Mouse (Mus musculus): ENCODE data around the gene Cs.

Gene Cs

DNA sequence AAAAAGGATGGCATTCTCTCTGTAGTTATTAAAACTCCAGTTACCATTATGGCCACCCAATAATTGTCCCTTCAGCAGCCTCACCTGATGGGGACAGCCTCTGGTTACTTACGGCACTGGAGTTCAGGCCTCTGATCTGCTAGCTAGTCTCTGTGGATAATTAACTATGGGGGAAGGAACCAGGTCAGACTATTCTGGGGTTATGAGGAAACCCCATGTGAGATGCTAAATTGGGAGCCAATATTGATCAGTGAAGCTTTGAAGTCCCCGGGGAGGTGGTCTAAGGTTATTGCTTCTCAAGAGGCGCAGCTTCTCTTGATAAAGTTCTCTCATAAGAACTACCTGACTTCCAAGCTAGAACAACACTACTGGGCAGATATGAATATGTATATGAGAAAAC, 1.3 kb upstream of the Cs start:
- no peak for DNase-seq

DNA sequence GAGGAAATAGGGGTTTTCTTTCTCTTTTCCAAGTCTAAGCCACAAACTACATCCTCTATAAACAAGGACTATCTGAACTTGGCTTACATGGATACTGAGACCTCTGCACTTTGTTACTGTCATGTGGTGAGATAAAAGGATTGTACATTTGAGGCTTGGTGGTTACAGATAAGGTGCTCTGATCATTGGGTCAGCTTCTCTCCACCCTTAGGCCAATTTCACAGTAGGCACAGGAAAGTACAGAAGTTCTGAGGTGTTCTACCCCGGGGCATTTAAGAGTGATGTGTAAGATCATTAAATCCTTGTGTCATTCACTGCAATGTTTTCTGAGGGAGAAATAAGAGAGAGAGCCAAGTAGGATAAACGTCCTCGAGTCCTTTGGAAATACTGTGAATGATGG, 937 bp upstream of the Cs start:
- no peak for DNase-seq

DNA sequence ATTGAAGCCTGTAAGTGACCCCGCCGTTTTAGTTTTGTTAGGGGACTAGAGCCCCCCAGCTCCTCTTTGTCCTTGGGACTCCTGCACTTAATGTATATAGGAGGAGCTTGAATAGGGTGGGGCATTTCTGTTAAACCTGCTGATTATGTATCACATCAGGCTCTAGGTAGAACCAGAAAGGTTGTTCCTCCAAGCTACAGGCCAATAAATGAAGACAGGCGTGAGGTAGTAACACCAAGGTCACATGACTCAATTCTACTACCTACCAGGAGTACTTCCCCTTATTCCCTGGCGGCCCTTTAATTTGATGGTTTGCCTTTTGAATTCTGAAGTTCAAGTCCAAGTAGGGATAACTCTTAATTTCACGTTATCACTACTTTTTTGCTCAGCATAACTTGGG, 881 bp downstream of the Cs start:
- DNase-seq = no peak

DNA sequence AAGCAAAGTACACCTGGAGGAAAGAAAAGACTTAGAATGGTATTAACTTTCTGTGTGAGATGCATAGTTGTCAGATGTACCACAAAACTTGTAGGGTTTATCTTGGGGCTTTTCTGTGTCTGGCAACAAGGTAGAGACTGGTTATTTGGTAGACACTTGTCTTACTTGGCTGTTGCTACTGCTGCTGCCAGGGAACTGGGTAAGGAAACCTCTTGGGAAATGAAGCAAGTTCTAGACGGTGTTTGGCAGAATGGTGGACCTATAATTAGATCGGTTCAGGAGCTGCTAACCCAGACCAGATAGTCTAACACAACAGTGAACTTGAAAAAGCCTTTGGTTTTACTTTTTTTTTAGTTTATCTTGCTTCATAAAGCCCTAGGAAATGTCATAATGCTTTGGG, 1.4 kb downstream of the Cs start:
- DNase-seq = no peak

DNA sequence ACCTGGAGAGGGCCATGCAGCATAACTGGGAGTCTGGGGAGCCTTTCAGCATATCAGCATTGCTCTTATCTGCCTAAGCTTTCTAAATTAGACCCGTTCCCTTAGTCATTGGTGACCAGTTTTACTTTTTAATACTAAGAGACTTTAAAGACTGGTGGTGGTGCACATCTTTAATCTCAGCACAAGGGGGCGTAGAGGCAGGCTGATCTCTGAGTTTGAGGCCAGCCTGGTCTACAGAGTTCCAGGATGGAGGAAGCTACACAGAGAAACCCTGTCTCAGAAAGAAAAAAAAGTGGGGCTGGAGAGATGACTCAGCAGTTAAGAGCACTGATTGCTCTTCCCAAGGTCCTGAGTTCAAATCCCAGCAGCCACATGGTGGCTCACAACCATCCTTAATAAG, 2.7 kb downstream of the Cs start:
- DNase-seq = no peak

DNA sequence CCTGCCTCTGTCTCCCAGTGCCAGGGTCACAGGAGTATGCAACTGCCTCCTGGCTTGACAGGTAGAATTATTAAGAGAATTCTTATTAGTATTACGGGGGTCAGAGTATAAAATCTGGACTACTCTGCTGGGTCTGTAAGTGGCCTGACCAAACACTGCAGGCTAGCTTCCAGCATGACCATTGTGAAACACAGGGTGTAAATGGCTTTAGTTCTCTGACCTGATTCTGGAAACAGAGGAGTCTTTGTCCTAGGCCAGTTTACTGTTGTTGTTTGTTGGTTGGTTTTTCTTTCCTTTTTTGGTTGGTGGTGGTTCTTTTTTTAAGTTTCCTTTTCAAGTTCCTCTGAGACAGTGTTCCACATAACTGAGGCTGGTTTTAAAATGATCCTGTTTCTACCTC, 5.9 kb downstream of the Cs start:
- no peak for DNase-seq

DNA sequence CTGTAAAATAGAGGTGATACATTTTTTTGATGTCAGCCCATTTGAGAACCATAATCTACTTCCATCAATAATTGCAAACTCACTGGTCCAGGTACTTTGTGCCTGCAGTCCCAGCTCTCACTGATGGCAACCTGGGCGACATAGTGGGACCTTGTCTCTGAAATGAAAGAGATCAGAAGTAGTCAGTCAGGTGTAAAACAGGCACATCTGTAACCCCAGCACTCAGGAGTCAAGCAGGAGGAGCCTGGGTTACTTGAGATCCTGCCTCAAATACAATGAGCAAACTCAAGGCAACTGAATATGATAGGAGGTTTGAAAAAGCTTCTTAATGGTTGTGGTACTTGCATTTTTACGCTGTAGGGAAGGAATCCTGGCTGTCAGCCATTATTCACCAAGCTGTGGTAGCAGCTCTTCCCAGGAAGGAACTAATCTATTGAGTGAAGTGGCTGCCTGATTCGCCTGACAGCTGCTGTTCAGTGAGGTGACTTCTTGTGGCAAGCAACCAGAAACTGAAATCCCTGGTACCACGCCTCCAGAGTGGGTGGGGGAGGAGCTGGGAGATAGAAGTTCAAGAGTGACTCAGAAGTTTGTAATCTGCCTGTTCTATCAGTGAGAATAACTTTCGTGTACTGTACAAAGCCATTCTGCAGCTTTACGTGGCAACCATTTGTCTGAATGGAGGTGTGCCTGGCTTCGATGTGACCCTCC, 7.2 kb downstream of the Cs start:
- peak; percentile 6 for DNase-seq

DNA sequence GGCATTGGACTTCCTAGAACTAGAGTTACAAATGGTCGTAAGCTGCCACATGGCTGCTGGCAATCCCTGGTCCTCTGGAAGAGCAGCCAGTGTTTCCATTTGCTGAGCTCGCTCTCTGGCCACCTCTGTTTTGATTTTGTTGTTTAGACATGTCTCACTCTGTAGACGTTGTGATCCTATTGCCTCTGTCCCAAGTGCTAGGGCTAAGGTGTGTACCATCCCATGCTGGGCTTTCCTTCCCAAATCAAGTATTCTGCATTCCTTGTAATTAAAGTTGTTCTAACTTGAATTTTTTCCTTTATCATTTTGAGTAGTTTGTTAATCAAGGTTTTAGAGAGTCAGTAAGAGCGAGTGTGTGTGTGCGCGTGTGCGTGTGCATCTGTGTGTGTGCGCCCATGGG, 10.0 kb downstream of the Cs start:
- no peak for DNase-seq

DNA sequence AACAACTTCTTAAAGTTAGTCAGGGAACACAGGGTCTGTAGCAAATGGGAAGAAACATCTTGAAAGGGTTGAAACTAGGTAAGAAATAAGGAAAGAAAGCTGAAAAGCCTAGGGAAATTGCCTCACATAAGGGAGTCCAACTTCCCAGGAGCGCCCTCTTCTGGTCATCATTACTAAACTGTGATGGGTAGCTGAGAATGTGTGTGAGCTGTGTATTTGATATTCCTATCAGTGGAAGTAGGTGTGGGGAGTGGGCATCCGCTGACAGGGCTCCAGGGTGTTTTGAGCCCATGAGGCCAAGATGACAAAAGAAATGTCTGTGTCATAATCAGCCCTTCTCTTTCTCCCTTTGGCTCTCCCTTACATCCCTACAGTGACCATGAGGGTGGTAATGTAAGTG, 21.3 kb downstream of the Cs start:
- DNase-seq = peak; percentile 60

DNA sequence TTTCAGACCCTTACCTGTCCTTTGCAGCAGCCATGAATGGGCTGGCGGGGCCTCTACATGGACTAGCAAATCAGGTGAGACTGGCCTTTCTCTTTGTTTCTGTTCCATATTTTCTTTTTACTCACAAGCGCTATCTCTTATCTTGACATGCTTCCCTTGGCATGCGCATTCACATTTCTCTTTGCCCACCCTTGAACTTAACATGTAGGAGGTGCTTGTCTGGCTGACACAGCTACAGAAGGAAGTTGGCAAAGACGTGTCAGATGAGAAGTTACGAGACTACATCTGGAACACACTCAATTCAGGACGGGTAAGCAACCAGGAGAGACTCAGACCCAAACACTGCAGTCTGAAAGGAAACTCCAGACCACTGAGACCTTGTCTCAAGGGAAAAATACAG, 21.7 kb downstream of the Cs start:
- DNase-seq = no peak

DNA sequence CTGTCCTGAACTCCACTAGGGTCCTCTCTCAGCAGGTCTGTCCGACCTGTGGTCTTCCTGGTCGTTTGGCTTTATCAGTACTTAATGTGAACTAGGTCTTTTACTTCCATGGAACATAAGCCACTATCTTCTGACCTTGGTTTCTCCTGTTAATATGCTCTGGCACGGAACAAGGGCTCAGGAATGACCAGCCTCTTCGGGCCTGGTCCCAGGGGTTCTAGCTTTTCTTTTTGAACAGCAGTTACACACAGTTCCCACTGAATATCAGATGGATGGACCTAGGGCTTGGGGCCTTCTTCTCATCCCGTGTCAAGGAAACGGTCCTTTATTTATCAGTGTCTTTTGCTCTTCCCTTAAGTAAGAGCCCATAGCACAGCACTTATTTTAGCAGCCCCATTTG, 24.3 kb downstream of the Cs start:
- no peak for DNase-seq

DNA sequence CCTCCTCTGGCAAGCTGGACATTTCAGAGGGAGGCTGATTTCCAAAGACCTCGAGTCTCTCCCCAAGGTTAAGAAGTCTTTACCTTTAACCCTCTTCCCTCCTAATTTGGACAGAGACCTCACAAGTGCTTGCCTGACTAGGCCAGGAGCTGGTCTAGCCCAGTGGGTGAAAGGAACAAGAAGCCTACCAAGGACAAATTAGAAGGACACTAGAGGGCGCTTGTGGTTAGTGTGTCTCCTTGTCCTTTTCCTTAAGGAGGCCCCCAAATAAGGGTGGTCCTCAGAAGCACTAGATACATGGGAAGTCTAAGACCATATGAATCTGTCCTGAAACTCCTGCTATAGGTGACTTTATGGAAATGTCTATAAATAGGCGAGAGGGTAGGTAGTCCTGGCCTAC, 25.0 kb downstream of the Cs start:
- no peak for DNase-seq

DNA sequence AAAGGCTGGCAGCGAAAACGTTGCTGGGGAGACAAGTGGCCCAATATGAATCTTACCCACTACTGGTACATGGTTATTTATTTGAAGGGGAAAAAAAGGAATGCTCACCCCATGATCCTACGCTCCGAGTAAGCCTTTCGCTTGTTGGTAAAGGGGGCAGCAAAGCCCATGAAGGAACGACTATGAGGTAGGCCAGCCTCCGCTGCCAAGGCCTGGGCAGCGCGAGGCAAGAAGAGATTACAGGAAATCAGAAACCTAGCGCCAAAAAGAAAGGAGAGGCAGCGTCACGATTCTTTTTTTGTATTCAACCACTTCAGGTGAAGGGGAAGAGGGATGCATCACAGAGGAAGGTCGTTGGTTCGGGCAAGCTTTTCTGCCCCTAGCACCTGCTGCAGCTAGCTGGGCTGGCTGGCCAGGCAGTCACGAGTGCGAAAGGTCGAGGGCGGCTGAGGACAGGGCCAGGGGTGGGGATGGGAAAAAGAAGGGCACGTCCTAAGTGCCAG, 30.4 kb downstream of the Cs start:
- DNase-seq = no peak

DNA sequence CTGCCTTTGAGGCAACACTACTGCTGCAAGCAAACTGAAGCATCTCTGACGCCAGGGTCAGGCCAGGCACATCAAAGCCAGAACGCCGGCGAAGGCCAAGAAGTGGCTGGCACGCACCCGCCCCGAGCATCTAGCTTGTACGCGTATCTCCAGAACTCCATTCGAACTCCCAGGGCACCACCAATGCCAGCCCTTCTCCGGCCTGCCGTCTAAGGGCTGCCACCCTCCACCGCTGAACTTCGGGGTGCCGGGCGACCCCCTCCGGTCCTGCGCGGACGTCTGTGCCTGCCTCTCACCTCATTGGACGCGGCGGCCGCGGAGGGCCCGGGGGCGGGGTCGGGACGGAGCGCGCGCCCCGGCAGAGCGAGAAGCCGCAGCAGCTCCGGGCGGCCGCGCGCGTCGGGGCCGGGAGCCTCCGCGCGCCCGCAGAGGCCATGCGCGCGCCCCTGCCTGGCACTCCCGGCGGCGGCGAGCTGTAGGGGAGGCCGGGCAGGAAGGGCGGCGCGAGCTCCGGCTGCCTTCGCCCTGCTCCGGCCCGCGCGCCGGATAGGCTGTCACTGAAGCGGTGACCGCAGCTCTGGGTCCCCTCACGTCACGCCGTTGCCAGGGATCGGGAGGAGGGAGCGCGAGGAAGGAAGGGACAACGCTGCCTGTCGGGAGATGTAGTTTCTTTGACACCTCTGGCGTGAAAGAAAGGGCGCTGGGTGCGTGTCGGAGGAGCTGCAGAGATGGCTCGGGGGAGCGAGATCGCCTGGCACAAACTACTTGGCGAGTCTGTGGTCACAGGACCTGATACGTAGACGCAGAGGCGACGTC, 31.1 kb downstream of the Cs start, which contains the start of gene Coq10a:
Gene Coq10a (minus strand): TSS at position 596 of the 816 bp plus-strand sequence.
- peak; percentile 81 for DNase-seq

DNA sequence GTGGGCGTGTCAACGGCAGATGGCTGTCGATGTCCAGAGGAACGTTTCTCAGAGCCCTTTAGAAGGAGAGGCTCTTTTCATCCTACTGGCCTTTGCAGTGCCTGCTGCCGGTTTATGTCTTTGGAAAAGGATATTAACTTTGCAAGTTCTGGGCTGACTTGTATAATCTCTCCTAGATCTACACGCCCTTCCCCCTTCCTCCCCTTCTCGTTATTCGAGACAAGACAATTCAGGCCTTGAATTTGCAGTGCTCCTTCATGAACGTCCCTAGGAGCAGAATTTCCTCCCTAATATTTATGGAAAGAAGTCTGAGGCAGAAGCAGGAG, 31.6 kb downstream of the Cs start:
- DNase-seq = no peak

DNA sequence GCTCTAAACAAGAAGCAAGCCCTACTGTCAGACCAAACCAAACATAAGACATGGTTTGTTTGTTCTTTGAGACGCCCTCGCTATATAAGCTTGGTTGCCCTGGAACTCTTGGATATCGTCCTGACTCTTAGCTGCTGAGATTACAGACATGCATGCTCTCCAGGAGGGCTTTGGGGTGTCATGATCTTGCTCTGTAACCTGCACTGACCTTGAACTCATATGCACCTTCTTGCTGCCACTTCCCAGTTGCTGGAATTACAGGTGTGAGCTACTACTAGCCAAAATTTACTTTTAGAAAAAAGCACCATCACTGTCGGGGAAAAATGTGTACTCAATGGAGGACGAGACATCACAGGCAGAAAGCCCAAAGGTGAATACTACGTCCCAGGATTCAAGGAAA, 32.1 kb downstream of the Cs start:
- DNase-seq = no peak

DNA sequence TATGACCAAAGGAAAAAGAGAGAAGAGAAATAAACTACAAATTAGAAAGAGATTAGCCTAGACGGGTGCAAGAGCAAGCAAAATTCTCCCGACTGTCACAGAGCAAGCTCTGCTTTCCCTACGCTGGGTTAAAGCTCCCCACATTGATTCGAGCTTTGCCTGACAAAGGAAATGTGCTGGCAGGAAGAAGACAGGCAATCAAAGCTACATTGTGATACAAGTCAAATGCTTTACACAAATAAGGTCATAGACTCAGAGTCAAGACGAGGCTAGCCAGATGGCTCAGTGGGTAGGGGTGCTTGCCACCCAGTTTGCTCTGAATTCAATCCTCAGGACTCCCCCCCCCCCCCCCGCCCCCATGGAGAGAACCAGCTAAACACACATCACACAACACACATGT, 32.5 kb downstream of the Cs start:
- DNase-seq = no peak

DNA sequence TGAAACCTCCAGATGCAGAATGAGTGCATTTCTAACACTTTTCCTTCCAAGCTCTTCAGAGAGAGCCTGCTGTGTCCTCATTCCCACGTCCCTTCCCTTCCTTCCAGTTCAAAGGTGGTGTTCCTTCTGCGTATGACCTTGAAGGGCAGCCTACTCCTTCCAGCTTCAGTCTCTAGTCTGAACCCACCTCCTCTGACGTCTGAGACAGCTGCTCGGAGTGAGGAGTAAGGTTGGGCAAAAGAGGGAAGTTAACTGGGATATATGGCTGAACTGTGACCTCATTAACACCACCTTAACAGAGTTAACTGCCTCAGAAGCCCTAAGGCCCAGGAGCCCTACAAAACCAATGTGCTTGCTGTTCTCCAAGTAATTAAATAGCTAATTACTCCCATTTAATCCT, 33.1 kb downstream of the Cs start:
- no peak for DNase-seq

DNA sequence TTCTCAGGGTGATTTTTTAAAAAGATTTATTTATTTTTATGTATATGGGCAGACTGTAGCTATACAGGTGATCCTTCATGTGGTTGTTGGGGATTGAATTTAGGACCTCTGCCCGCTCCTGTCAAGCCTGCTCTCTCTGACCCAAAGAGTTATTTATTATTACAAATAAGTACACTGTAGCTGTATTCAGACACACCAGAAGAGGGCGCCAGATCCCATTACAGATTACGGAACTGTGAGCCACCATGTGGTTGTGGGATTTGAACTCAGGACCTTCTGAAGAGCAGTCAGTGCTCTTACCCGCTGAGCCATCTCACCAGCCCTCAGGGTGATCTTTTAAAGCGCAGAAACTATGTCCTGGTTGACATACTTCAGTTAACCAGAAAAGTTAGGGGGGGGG, 34.6 kb downstream of the Cs start:
- no peak for DNase-seq

DNA sequence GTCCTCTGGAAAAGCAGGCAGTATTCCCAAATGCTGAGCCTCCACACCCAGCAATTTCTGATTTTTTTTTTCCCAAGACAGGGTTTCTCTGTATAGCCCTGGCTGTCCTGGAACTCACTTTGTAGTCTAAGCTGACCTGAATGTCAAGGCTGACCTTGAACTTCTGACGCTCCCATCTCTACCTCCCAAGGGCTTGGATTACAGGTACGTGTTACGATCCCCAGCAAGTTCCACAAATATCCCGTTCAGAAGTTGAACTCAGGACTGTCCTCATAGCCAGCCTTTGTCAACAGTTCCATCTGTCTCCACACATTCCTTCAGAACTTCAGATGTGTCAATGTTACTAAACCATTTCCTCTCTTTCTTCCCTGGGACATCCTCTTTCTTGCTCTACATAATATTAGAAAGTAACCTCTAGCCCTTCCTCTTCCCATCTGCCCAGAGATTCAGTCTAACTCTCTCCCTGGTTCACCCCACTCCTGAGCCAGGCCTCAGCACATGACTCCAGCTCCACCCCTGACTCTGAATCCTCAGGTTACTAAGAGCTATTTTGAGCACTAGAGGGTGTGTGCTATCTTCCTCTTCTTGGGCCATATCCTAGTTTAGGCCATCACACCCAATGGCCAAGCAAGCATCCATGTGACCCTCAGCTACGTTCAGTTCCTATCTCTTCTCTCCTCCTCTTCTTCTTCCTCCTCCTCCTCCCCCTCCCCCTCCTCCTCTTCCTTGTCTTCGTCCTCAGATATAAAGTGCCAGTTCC, 35.6 kb downstream of the Cs start:
- DNase-seq = no peak

DNA sequence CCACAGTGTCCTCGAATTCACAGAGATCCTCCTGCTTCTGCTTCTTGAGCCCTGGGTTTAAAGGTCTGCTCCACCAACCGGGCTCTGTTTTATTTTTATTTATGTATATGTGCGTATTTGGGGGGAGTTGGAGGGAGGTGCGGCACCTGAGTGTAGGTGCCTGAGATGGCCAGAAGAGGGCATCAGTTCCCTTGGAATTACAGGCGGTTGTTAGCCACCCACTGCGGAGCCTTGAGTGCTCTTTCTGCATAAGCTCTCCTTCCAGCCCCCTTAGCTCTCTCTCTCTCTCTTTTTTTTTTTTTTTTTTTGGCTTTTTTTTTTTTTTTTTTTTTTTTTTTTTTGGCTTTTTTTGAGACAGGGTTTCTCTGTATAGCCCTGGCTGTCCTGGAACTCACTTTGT, 36.9 kb downstream of the Cs start:
- no peak for DNase-seq

DNA sequence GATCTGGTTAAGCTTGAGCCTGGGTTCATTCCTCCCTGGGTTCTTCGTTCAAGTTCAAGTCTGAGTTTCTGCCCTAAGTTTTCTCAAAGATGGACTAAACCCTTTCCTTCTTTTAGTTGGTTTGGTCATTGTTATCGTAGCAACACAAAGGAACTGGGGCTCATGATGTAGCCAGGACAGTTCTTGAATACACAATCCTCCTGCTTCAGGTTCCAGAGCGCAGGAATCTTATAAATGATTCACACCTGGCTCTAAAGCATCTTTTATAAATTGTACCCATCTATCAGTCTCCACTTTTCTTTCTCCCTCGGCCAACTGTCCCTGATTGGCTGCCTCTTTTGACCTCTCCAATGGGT, 38.5 kb downstream of the Cs start:
- no peak for DNase-seq

DNA sequence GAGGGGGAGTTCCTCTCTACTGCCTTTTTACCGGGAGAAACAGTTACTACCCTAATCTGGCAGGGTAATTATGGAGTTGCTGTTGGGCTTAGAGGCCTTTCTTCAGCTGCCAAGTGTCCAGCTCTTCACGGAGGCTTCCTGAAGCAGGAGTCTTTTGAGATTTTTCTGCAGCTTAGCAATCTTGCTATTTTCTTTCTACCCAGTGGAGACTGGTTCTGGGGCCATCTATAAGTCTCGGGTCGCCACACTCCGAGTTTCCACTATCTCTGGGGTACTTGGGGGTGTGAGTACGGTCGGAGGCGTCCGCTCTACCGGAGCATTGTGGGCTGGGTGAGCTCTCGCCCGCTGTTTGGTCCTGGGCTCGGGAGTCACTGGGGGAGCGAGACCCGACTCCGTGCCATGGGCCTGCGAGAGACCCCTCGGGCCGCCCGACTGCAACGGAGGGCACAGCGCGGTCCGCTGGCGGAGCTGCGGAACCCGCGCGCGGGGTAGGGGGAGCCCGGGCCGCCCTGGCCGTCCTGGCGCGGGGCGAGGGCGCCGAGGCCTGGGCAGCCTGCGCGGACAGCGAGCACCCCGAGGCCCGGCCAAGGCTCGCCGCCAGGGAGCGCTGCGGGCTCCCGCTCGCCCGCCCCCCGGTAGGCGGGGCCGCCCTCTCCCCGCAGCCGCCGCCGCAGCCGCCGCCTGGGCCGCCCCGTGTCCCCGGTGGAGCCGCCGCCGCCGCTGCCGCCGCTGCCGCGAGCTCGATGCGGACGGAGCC, 39.1 kb downstream of the Cs start, which contains the start of gene Ankrd52:
Gene Ankrd52 (plus strand): TSS at position 661 of the 757 bp plus-strand sequence.
- peak; percentile 88 for DNase-seq

All from right cerebral cortex, postnatal 4 days (tissue).